In the genomic region with DNA sequence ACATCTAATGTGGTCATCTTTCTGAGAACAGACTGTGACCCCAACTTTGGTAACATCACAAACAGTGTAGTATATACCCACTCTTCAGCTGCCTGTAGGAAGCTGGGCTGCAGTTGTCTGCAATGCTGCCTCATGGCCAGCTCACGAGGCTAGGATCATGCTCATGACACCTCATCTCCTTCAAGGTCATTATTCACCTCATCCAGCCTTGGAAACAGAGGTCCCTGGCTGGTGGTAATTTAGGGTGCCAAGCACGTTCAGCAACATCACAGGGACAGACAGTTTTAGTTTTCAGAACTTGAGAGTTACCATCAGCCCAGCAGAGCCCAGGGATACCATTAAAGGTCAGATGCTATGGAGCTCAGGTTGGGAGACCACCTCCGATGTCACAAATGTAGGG, we compare ENCODE assay signal across 17 mouse cellular contexts.
"Had no signal": no experiment of that assay in that cellular context is flagged by ENCODE, and none has a peak within 500 bp of the region (broad histone marks: within the 10 kb centered on the region; RNA-seq: fewer than 3 reads in every experiment).

No protein-coding gene starts in this region.

- H3K27ac ChIP-seq: lung, embryonic 15.5 days; macrophage; midbrain, embryonic 12.5 days; midbrain, embryonic 15.5 days; neural tube, embryonic 12.5 days; stomach, embryonic 15.5 days; stomach, postnatal 0 days had no signal

- ATAC-seq: liver, postnatal 0 days; lung, postnatal 0 days; midbrain, embryonic 15.5 days had no signal

- H3K36me3 ChIP-seq: lung, embryonic 15.5 days; midbrain, embryonic 15.5 days; neural tube, embryonic 12.5 days; stomach, embryonic 15.5 days had no signal

- H3K9me3 ChIP-seq: lung, embryonic 15.5 days; midbrain, embryonic 12.5 days; midbrain, embryonic 15.5 days; neural tube, embryonic 12.5 days; stomach, embryonic 15.5 days had no signal

- H3K9ac ChIP-seq: liver, postnatal 0 days; lung, embryonic 15.5 days; midbrain, embryonic 12.5 days; midbrain, embryonic 15.5 days; neural tube, embryonic 12.5 days; stomach, embryonic 15.5 days had no signal

- H3K27me3 ChIP-seq: lung, embryonic 15.5 days; midbrain, embryonic 15.5 days; stomach, embryonic 15.5 days had no signal

- H3K4me2 ChIP-seq: lung, embryonic 15.5 days; midbrain, embryonic 12.5 days; midbrain, embryonic 15.5 days; neural tube, embryonic 12.5 days; stomach, embryonic 15.5 days had no signal

- DNase-seq: liver, postnatal 0 days; lung, adult 2 months; lung, postnatal 14 days; lung, postnatal 36 days; right cerebral cortex, postnatal 14 days; thymus, adult 2 months; thymus, postnatal 25 days; thymus, postnatal 4 days had no signal

- H3K4me3 ChIP-seq: lung, embryonic 15.5 days; megakaryocyte, embryonic 14.5 days; midbrain, embryonic 12.5 days; midbrain, embryonic 15.5 days; neural tube, embryonic 12.5 days; stomach, embryonic 15.5 days had no signal

- H3K4me1 ChIP-seq: midbrain, embryonic 15.5 days had no signal
